Mouse (Mus musculus) gastrocnemius, adult 2 months (tissue): ENCODE measurements around the gene Ralgapa2. TPM values are rescaled to one million over a fixed set of nuclear protein-coding genes. Genes with fewer than 3 reads are reported as not detected.

ENCODE experiments used
- DNase-seq: peaks from one replicate; pipeline ENCODE4 v3.0.0; 2022
- H3K27ac ChIP-seq: fragments of 200-600 bp; 2 replicates; pipeline ENCODE4 v1.8.1; 2022; ENCODE audit warnings: mild to moderate bottlenecking
- H3K4me3 ChIP-seq: fragments of 200-600 bp; 2 replicates; pipeline ENCODE4 v1.8.1; 2022; ENCODE audit warnings: mild to moderate bottlenecking, moderate library complexity
- CTCF ChIP-seq: fragments of 200-600 bp; IDR thresholded peaks from 2 replicates; pipeline ENCODE4 v1.8.1; 2022; ENCODE audit warnings: antibody characterized with exemption, mild to moderate bottlenecking, moderate library complexity
- intact Hi-C: fragments of 180-260 bp; cut with DNase I; formaldehyde crosslinking; loops from one replicate; pipeline ENCODE4 v1.15.1; 2025
- long read RNA-seq, 2 experiments: library from polyadenylated mRNA; stranded (forward); transcript quantifications; one replicate each; pipeline ENCODE4 v2.0.0; 2021
- total RNA-seq, 2 experiments: library from RNA; stranded (reverse); gene quantifications; 2 replicates each; pipeline ENCODE4 v1.2.3; 2021

Ralgapa2 gene
- 1 to 10 TPM; 5.8 to 9.6 TPM for total RNA-seq
- long read RNA-seq, experiment 1, full-length matches to known transcripts: 1 of 2 reads
- long read RNA-seq, experiment 1, partial matches to known transcripts: 1 of 2 reads
- long read RNA-seq, experiment 1, other reads (novel, unspliced or antisense): 0 of 2 reads
- long read RNA-seq, experiment 2, partial matches to known transcripts: 1 of 4 reads
- long read RNA-seq, experiment 2, other reads (novel, unspliced or antisense): 3 of 4 reads

GRCm38 (mm10) chr2:146511911-146512580, at the start of gene Ralgapa2:
Ralgapa2 (minus strand) TSS chr2:146512344.
- TF ChIP-seq CTCF: no peak
- Histone ChIP-seq H3K27ac (peak within 1 kb of the TSS; percentile 95), H3K4me3 (peak within 1 kb of the TSS; percentile 98)
- intact Hi-C loops: loop anchor here (5.0 to 10.0 kb wide), 3 partner anchors 345 to 1915 kb away; partner anchors contain the start of genes Dtd1, Kiz and Xrn2
- peak; percentile 100 for DNase-seq

- Histone ChIP-seq H3K4me3 (no peak overlapping the region; the same call in 1 of the 2 replicates), H3K27ac (no peak overlapping the region)
- intact Hi-C loops: no loop called here
- TF ChIP-seq CTCF: no peak
- no peak for DNase-seq
These were observed 49.4 kb upstream of the Ralgapa2 start for GRCm38 (mm10) chr2:146561505-146561904.

- no peak for DNase-seq
- no peak for TF ChIP-seq CTCF
- H3K4me3 ChIP-seq: no peak overlapping the region
- H3K27ac ChIP-seq: no peak overlapping the region
- intact Hi-C loops: no loop called here
These were observed 48.5 kb upstream of the Ralgapa2 start for GRCm38 (mm10) chr2:146560633-146561043.

- H3K27ac ChIP-seq: no peak overlapping the region
- no peak for DNase-seq
- no peak overlapping the region for H3K4me3 ChIP-seq
- intact Hi-C loops: no loop called here
- TF ChIP-seq CTCF: no peak
These were observed 44.0 kb upstream of the Ralgapa2 start for GRCm38 (mm10) chr2:146556148-146556547.

- intact Hi-C loops: no loop called here
- no peak for TF ChIP-seq CTCF
These were observed 43.2 kb upstream of the Ralgapa2 start for GRCm38 (mm10) chr2:146555351-146555750.

GRCm38 (mm10) chr2:146553701-146554100, 41.6 kb upstream of the Ralgapa2 start:
- no peak overlapping the region for H3K27ac ChIP-seq
- H3K4me3 ChIP-seq: no peak overlapping the region
- intact Hi-C loops: no loop called here
- no peak for TF ChIP-seq CTCF
- DNase-seq: no peak

More at GRCm38 (mm10) chr2:146555351-146555750, 43.2 kb upstream of the Ralgapa2 start:
- no peak overlapping the region for H3K4me3 ChIP-seq
- H3K27ac ChIP-seq: no peak overlapping the region
- DNase-seq: no peak

- intact Hi-C loops: no loop called here
- no peak for DNase-seq
- no peak for TF ChIP-seq CTCF
- Histone ChIP-seq H3K27ac (no peak overlapping the region), H3K4me3 (no peak overlapping the region)
These were observed 39.7 kb upstream of the Ralgapa2 start for GRCm38 (mm10) chr2:146551818-146552217.

GRCm38 (mm10) chr2:146549111-146549776, 37.1 kb upstream of the Ralgapa2 start:
- DNase-seq: no peak
- Histone ChIP-seq H3K27ac (peak overlapping the region; percentile 25; the same call in 1 of the 2 replicates), H3K4me3 (no peak overlapping the region)
- intact Hi-C loops: no loop called here
- TF ChIP-seq CTCF: no peak

- Histone ChIP-seq H3K4me3 (no peak overlapping the region), H3K27ac (no peak overlapping the region)
- no peak for DNase-seq
- intact Hi-C loops: no loop called here
- no peak for TF ChIP-seq CTCF
These were observed 32.1 kb upstream of the Ralgapa2 start for GRCm38 (mm10) chr2:146544155-146544814.

- TF ChIP-seq CTCF: no peak
- Histone ChIP-seq H3K27ac (no peak overlapping the region), H3K4me3 (no peak overlapping the region)
- no peak for DNase-seq
- intact Hi-C loops: no loop called here
These were observed 21.2 kb upstream of the Ralgapa2 start for GRCm38 (mm10) chr2:146533118-146533949.

GRCm38 (mm10) chr2:146532493-146532892, 20.3 kb upstream of the Ralgapa2 start:
- Histone ChIP-seq H3K4me3 (no peak overlapping the region), H3K27ac (no peak overlapping the region)
- no peak for TF ChIP-seq CTCF
- intact Hi-C loops: no loop called here
- DNase-seq: no peak

- no peak overlapping the region for H3K4me3 ChIP-seq
- DNase-seq: no peak
- intact Hi-C loops: no loop called here
- no peak for TF ChIP-seq CTCF
- no peak overlapping the region for H3K27ac ChIP-seq
These were observed 13.3 kb upstream of the Ralgapa2 start for GRCm38 (mm10) chr2:146525483-146525882.
